Mouse (Mus musculus) kidney, adult 2 months (tissue): ENCODE measurements at regions not wholly inside any gene's neighbourhood (a gene's known extent, or its start where the extent isn't known, plus 50 kb on each side); places are given as distances from the start of the nearest gene placed in this dataset.

Source experiments
- DNase-seq: peaks from one replicate; pipeline ENCODE4 v3.0.0; 2021
- H3K27ac ChIP-seq: fragments of 200-500 bp; 2 replicates; pipeline ENCODE4 v1.5.1; 2012; ENCODE audit warnings: low read depth, low read length, control low read depth, inconsistent platforms; ENCODE audit not compliant: insufficient read depth
- H3K27me3 ChIP-seq: fragments of 200-500 bp; replicated peaks from 2 replicates; pipeline ENCODE4 v1.6.1; 2012; ENCODE audit warnings: mild to moderate bottlenecking, moderate library complexity, low read length, inconsistent platforms; ENCODE audit not compliant: control insufficient read depth, insufficient read depth
- H3K36me3 ChIP-seq: fragments of 200-500 bp; 2 replicates; pipeline ENCODE4 v1.6.1; 2012; ENCODE audit warnings: mild to moderate bottlenecking, moderate library complexity, low read length, inconsistent platforms; ENCODE audit not compliant: control insufficient read depth, insufficient read depth
- H3K4me1 ChIP-seq: fragments of 200-500 bp; 2 replicates; pipeline ENCODE4 v1.6.1; 2011; ENCODE audit warnings: low read length; ENCODE audit not compliant: control insufficient read depth, insufficient read depth
- H3K4me3 ChIP-seq: fragments of 200-500 bp; 2 replicates; pipeline ENCODE4 v1.5.1; 2011; ENCODE audit warnings: mild to moderate bottlenecking, low read depth, low read length, control low read depth; ENCODE audit not compliant: insufficient read depth
- CTCF ChIP-seq: fragments of 200-500 bp; conservative IDR thresholded peaks from 2 replicates; pipeline ENCODE4 v1.5.1; 2011; ENCODE audit warnings: low read depth, mild to moderate bottlenecking, control low read depth, low read length, moderate library complexity, mixed read lengths; ENCODE audit not compliant: insufficient read depth, insufficient read length
- POLR2A ChIP-seq: fragments of 200-500 bp; IDR thresholded peaks from one replicate; pipeline ENCODE4 v1.6.1; 2011; ENCODE audit warnings: low read depth, low read length, control low read depth
- WGBS: fragments of 180-500 bp; shearing (Covaris S2); methylation state at CpG from one replicate; pipeline ENCODE4 v1.1.7; 2018; 5-methylcytosine and 5-hydroxymethylcytosine counted together

GRCm38 (mm10) chr16:75353394-75353793 is 232.5 kb downstream of the Lipi start:
- TF ChIP-seq POLR2A (no peak), CTCF (no peak)
- no peak overlapping the region for H3K27ac ChIP-seq
- 90% methylated on average over 1 of the region's 1 CpGs for WGBS
- no peak for DNase-seq
- H3K4me3 ChIP-seq = no peak overlapping the region
- no peaks in the 10 kb centered on the region for H3K4me1 ChIP-seq
- H3K36me3 ChIP-seq = no peaks in the 10 kb centered on the region
- H3K27me3 ChIP-seq = no peaks in the 10 kb centered on the region

GRCm38 (mm10) chr16:75344201-75344927 is 241.5 kb downstream of the Lipi start:
- no peak overlapping the region for H3K4me3 ChIP-seq
- WGBS = 62% methylated on average over 8 of the region's 8 CpGs
- no peaks in the 10 kb centered on the region for H3K4me1 ChIP-seq
- H3K27me3 ChIP-seq = no peaks in the 10 kb centered on the region; the same call in 1 of the 2 replicates
- TF ChIP-seq CTCF (no peak), POLR2A (no peak)
- H3K36me3 ChIP-seq = no peaks in the 10 kb centered on the region
- no peak overlapping the region for H3K27ac ChIP-seq
- DNase-seq = no peak

GRCm38 (mm10) chr16:75343028-75343901 is 242.6 kb downstream of the Lipi start:
- Histone ChIP-seq H3K4me3 (no peak overlapping the region), H3K27me3 (no peaks in the 10 kb centered on the region; the same call in 1 of the 2 replicates), H3K27ac (no peak overlapping the region), H3K4me1 (no peaks in the 10 kb centered on the region), H3K36me3 (no peaks in the 10 kb centered on the region)
- 28% methylated on average over 11 of the region's 11 CpGs for WGBS
- DNase-seq = peak; percentile 13
- no peak for TF ChIP-seq CTCF
- no peak for TF ChIP-seq POLR2A

GRCm38 (mm10) chr16:75334228-75334627 is 251.6 kb downstream of the Lipi start:
- H3K36me3 ChIP-seq = no peaks in the 10 kb centered on the region
- DNase-seq = no peak
- WGBS = 90% methylated on average over 2 of the region's 2 CpGs

GRCm38 (mm10) chr16:75333750-75334149 is 252.1 kb downstream of the Lipi start:
- H3K27me3 ChIP-seq = no peaks in the 10 kb centered on the region
- DNase-seq = no peak
- H3K36me3 ChIP-seq = no peaks in the 10 kb centered on the region
- 75% methylated on average over 5 of the region's 5 CpGs for WGBS
- no peak overlapping the region for H3K4me3 ChIP-seq
- H3K4me1 ChIP-seq = no peaks in the 10 kb centered on the region
- TF ChIP-seq POLR2A (no peak), CTCF (no peak)
- no peak overlapping the region for H3K27ac ChIP-seq

More at GRCm38 (mm10) chr16:75334228-75334627, 251.6 kb downstream of the Lipi start:
- no peak overlapping the region for H3K27ac ChIP-seq
- H3K4me1 ChIP-seq = no peaks in the 10 kb centered on the region
- no peak overlapping the region for H3K4me3 ChIP-seq
- no peaks in the 10 kb centered on the region for H3K27me3 ChIP-seq
- TF ChIP-seq CTCF (no peak), POLR2A (no peak)

- Histone ChIP-seq H3K27me3 (no peaks in the 10 kb centered on the region), H3K27ac (no peak overlapping the region), H3K4me3 (no peak overlapping the region), H3K4me1 (no peaks in the 10 kb centered on the region), H3K36me3 (no peaks in the 10 kb centered on the region)
- no peak for DNase-seq
- TF ChIP-seq CTCF = no peak
- no peak for TF ChIP-seq POLR2A
- 88% methylated on average over 4 of the region's 4 CpGs for WGBS
These were observed 253.0 kb downstream of the Lipi start for GRCm38 (mm10) chr16:75332853-75333252.

- H3K27ac ChIP-seq = no peak overlapping the region
- no peaks in the 10 kb centered on the region for H3K36me3 ChIP-seq
- no peak for TF ChIP-seq POLR2A
- no peak for TF ChIP-seq CTCF
- no peaks in the 10 kb centered on the region for H3K27me3 ChIP-seq
- H3K4me3 ChIP-seq = no peak overlapping the region
- 81% methylated on average over 1 of the region's 1 CpGs for WGBS
- DNase-seq = no peak
- H3K4me1 ChIP-seq = no peaks in the 10 kb centered on the region
These were observed 260.6 kb downstream of the Lipi start for GRCm38 (mm10) chr16:75325296-75325695.
